Mouse (Mus musculus): ENCODE data around the gene Cadm1. TPM values are rescaled to one million over a fixed set of nuclear protein-coding genes. Genes with fewer than 3 reads are reported as not detected.

Gene Cadm1
- polyA plus RNA-seq, 1 experiment from 2014 or later = 71.6 TPM

- no peaks in the 10 kb centered on the region for H3K36me3 ChIP-seq
- no peaks in the 10 kb centered on the region for H3K9me3 ChIP-seq
- H3K4me2 ChIP-seq (replicated peaks) = no peak overlapping the region
- no peaks in the 10 kb centered on the region for H3K27me3 ChIP-seq
- H3K4me3 ChIP-seq = no peak overlapping the region
- peaks cover 38% of the 10 kb centered on the region for H3K4me1 ChIP-seq
- ATAC-seq (ENCODE audit: low FRiP score, low read depth) = no peak
- H3K27ac ChIP-seq (replicated peaks) = no peak overlapping the region
- no peak overlapping the region for H3K9ac ChIP-seq (replicated peaks)
- 83% methylated on average over 2 of the region's 2 CpGs for WGBS
Measured at GRCm38 (mm10) chr9:47757798-47758197, 227.8 kb downstream of the Cadm1 start.

GRCm38 (mm10) chr9:47758320-47758719, 228.3 kb downstream of the Cadm1 start:
- no peak overlapping the region for H3K4me2 ChIP-seq (replicated peaks)
- no peak overlapping the region for H3K4me3 ChIP-seq
- WGBS = 88% methylated on average over 3 of the region's 3 CpGs
- H3K9me3 ChIP-seq = no peaks in the 10 kb centered on the region
- H3K4me1 ChIP-seq = peaks cover 37% of the 10 kb centered on the region
- no peak overlapping the region for H3K27ac ChIP-seq (replicated peaks)
- H3K9ac ChIP-seq (replicated peaks) = no peak overlapping the region
- no peaks in the 10 kb centered on the region for H3K27me3 ChIP-seq
- H3K36me3 ChIP-seq = no peaks in the 10 kb centered on the region
- no peak for ATAC-seq (ENCODE audit: low FRiP score, low read depth)

- 73% methylated on average over 7 of the region's 7 CpGs for WGBS
- ATAC-seq (ENCODE audit: low FRiP score, low read depth) = no peak
- no peaks in the 10 kb centered on the region; the same call in 1 of the 2 replicates for H3K27me3 ChIP-seq
- H3K4me2 ChIP-seq (replicated peaks) = no peak overlapping the region
- no peak overlapping the region; the same call in 1 of the 2 replicates for H3K27ac ChIP-seq (replicated peaks)
- H3K9me3 ChIP-seq = no peaks in the 10 kb centered on the region
- no peak overlapping the region for H3K9ac ChIP-seq (replicated peaks)
- H3K4me3 ChIP-seq = no peak overlapping the region
- no peaks in the 10 kb centered on the region for H3K36me3 ChIP-seq
- peaks cover 40% of the 10 kb centered on the region for H3K4me1 ChIP-seq
Measured at GRCm38 (mm10) chr9:47759807-47760206, 229.8 kb downstream of the Cadm1 start.

GRCm38 (mm10) chr9:47761601-47762000, 231.6 kb downstream of the Cadm1 start:
- Histone ChIP-seq H3K27me3 (no peaks in the 10 kb centered on the region; the same call in 1 of the 2 replicates), H3K9ac (replicated peaks) (no peak overlapping the region), H3K36me3 (no peaks in the 10 kb centered on the region), H3K4me3 (no peak overlapping the region), H3K27ac (replicated peaks) (no peak overlapping the region), H3K4me2 (replicated peaks) (no peak overlapping the region), H3K9me3 (no peaks in the 10 kb centered on the region), H3K4me1 (peaks cover 42% of the 10 kb centered on the region)
- WGBS = 65% methylated on average over 5 of the region's 5 CpGs
- no peak for ATAC-seq (ENCODE audit: low FRiP score, low read depth)

GRCm38 (mm10) chr9:47762913-47763312, 232.9 kb downstream of the Cadm1 start:
- H3K36me3 ChIP-seq = no peaks in the 10 kb centered on the region
- H3K4me2 ChIP-seq (replicated peaks) = no peak overlapping the region
- H3K27me3 ChIP-seq = no peaks in the 10 kb centered on the region; the same call in 1 of the 2 replicates
- no peaks in the 10 kb centered on the region for H3K9me3 ChIP-seq
- H3K4me3 ChIP-seq = no peak overlapping the region
- no peak overlapping the region for H3K27ac ChIP-seq (replicated peaks)
- ATAC-seq (ENCODE audit: low FRiP score, low read depth) = no peak
- H3K9ac ChIP-seq (replicated peaks) = no peak overlapping the region
- WGBS = 84% methylated on average over 5 of the region's 5 CpGs
- peaks cover 42% of the 10 kb centered on the region for H3K4me1 ChIP-seq

GRCm38 (mm10) chr9:47764920-47765319, 234.9 kb downstream of the Cadm1 start:
- ATAC-seq (ENCODE audit: low FRiP score, low read depth) = no peak
- Histone ChIP-seq H3K4me1 (peaks cover 37% of the 10 kb centered on the region), H3K36me3 (no peaks in the 10 kb centered on the region), H3K27ac (replicated peaks) (no peak overlapping the region), H3K9ac (replicated peaks) (no peak overlapping the region), H3K9me3 (no peaks in the 10 kb centered on the region), H3K4me3 (no peak overlapping the region), H3K4me2 (replicated peaks) (no peak overlapping the region), H3K27me3 (no peaks in the 10 kb centered on the region; the same call in 1 of the 2 replicates)
- WGBS = 49% methylated on average over 5 of the region's 5 CpGs

GRCm38 (mm10) chr9:47765323-47765722, 235.3 kb downstream of the Cadm1 start:
- Histone ChIP-seq H3K4me3 (no peak overlapping the region), H3K36me3 (no peaks in the 10 kb centered on the region), H3K9me3 (no peaks in the 10 kb centered on the region), H3K9ac (replicated peaks) (no peak overlapping the region), H3K27me3 (no peaks in the 10 kb centered on the region; the same call in 1 of the 2 replicates), H3K27ac (replicated peaks) (no peak overlapping the region), H3K4me2 (replicated peaks) (no peak overlapping the region), H3K4me1 (peaks cover 33% of the 10 kb centered on the region)
- 88% methylated on average over 13 of the region's 13 CpGs for WGBS
- ATAC-seq (ENCODE audit: low FRiP score, low read depth) = no peak

GRCm38 (mm10) chr9:47766342-47766741, 236.4 kb downstream of the Cadm1 start:
- no peak for ATAC-seq (ENCODE audit: low FRiP score, low read depth)
- 85% methylated on average over 10 of the region's 10 CpGs for WGBS
- no peaks in the 10 kb centered on the region for H3K9me3 ChIP-seq
- no peak overlapping the region for H3K4me3 ChIP-seq
- H3K36me3 ChIP-seq = no peaks in the 10 kb centered on the region
- H3K9ac ChIP-seq (replicated peaks) = no peak overlapping the region
- H3K27me3 ChIP-seq = no peaks in the 10 kb centered on the region; the same call in 1 of the 2 replicates
- no peak overlapping the region for H3K4me2 ChIP-seq (replicated peaks)
- peaks cover 31% of the 10 kb centered on the region for H3K4me1 ChIP-seq
- no peak overlapping the region for H3K27ac ChIP-seq (replicated peaks)

- WGBS = 74% methylated on average over 11 of the region's 11 CpGs
- ATAC-seq (ENCODE audit: low FRiP score, low read depth) = no peak
- no peaks in the 10 kb centered on the region for H3K9me3 ChIP-seq
Measured at GRCm38 (mm10) chr9:47770836-47771235, 240.9 kb downstream of the Cadm1 start.

GRCm38 (mm10) chr9:47771953-47772352, 242.0 kb downstream of the Cadm1 start:
- ATAC-seq (ENCODE audit: low FRiP score, low read depth) = no peak

More at GRCm38 (mm10) chr9:47770836-47771235, 240.9 kb downstream of the Cadm1 start:
- H3K4me1 ChIP-seq = peaks cover 12% of the 10 kb centered on the region
- no peak overlapping the region for H3K27ac ChIP-seq (replicated peaks)
- no peak overlapping the region for H3K4me3 ChIP-seq
- H3K9ac ChIP-seq (replicated peaks) = no peak overlapping the region
- no peaks in the 10 kb centered on the region for H3K27me3 ChIP-seq
- no peak overlapping the region for H3K4me2 ChIP-seq (replicated peaks)
- H3K36me3 ChIP-seq = no peaks in the 10 kb centered on the region

GRCm38 (mm10) chr9:47772750-47773149, 242.8 kb downstream of the Cadm1 start:
- no peak for ATAC-seq (ENCODE audit: low FRiP score, low read depth)
- Histone ChIP-seq H3K9me3 (no peaks in the 10 kb centered on the region), H3K27me3 (no peaks in the 10 kb centered on the region), H3K9ac (replicated peaks) (no peak overlapping the region), H3K36me3 (no peaks in the 10 kb centered on the region), H3K4me2 (replicated peaks) (no peak overlapping the region), H3K27ac (replicated peaks) (no peak overlapping the region), H3K4me1 (peaks cover 13% of the 10 kb centered on the region), H3K4me3 (no peak overlapping the region)
- 95% methylated on average over 6 of the region's 6 CpGs for WGBS

More at GRCm38 (mm10) chr9:47771953-47772352, 242.0 kb downstream of the Cadm1 start:
- no peaks in the 10 kb centered on the region for H3K36me3 ChIP-seq
- H3K4me2 ChIP-seq (replicated peaks) = no peak overlapping the region
- peaks cover 12% of the 10 kb centered on the region for H3K4me1 ChIP-seq
- no peak overlapping the region for H3K4me3 ChIP-seq
- 76% methylated on average over 5 of the region's 5 CpGs for WGBS
- H3K27me3 ChIP-seq = no peaks in the 10 kb centered on the region
- no peaks in the 10 kb centered on the region for H3K9me3 ChIP-seq
- no peak overlapping the region for H3K9ac ChIP-seq (replicated peaks)
- H3K27ac ChIP-seq (replicated peaks) = no peak overlapping the region

- 84% methylated on average over 9 of the region's 9 CpGs for WGBS
- Histone ChIP-seq H3K9ac (replicated peaks) (no peak overlapping the region), H3K4me1 (peaks cover 25% of the 10 kb centered on the region), H3K4me3 (no peak overlapping the region), H3K36me3 (no peaks in the 10 kb centered on the region), H3K9me3 (no peaks in the 10 kb centered on the region), H3K27me3 (no peaks in the 10 kb centered on the region), H3K4me2 (replicated peaks) (no peak overlapping the region), H3K27ac (replicated peaks) (no peak overlapping the region)
- ATAC-seq (ENCODE audit: low FRiP score, low read depth) = no peak
Measured at GRCm38 (mm10) chr9:47776941-47777919, 247.3 kb downstream of the Cadm1 start.

All from midbrain, embryonic 12.5 days (tissue).